In the genomic region with DNA sequence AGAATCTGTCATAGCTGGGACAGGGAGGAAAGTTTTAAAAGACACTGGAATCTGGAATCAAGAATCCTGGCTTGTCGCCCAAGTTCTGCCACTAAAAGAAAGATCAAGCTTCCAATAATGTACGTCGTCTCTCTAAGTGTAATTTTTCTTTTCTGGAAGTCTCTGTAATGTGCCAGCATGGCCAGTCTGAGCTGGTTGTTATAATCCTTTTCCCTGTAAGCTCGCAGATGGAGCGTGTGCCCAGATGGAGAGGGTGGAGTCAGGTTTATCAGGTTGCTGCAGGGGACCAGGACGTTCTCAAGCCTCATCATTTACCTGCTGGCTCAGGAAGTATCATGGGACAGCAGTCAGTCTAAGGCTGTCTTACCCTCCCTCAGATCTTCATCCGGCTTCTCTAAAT, we compare ENCODE assay signal across 13 mouse cellular contexts.
DNase-seq lines count a peak whose midpoint lies in the region; ATAC-seq lines count a peak whose summit lies in the region.
"Had no signal": no experiment of that assay in that cellular context is flagged by ENCODE, and none has a peak within 500 bp of the region (broad histone marks: within the 10 kb centered on the region; RNA-seq: fewer than 3 reads in every experiment).

No protein-coding gene starts in this region.

- no peaks in the 10 kb centered on the region for H3K36me3 ChIP-seq in forebrain, embryonic 13.5 days (ENCODE audit: poor library complexity, severe bottlenecking)
- no peaks in the 10 kb centered on the region for H3K36me3 ChIP-seq in forebrain, embryonic 10.5 days (replicated peaks)
- no peaks in the 10 kb centered on the region for H3K36me3 ChIP-seq in liver, embryonic 11.5 days (ENCODE audit: control insufficient read depth, insufficient read depth, low read length)
- H3K36me3 ChIP-seq in limb, embryonic 10.5 days, result no peaks in the 10 kb centered on the region
- H3K36me3 ChIP-seq: liver, embryonic 15.5 days; neural tube, embryonic 15.5 days had no signal

- peaks cover 5% of the 10 kb centered on the region; the same call in 1 of the 2 replicates for H3K4me1 ChIP-seq in forebrain, embryonic 13.5 days
- H3K4me1 ChIP-seq in forebrain, embryonic 10.5 days, result peaks cover under 1% of the 10 kb centered on the region; the same call in 1 of the 2 replicates
- H3K4me1 ChIP-seq in liver, embryonic 11.5 days (replicated peaks; ENCODE audit: control insufficient read depth, insufficient read depth, low read length), result no peaks in the 10 kb centered on the region; the same call in 1 of the 2 replicates
- no peaks in the 10 kb centered on the region for H3K4me1 ChIP-seq in limb, embryonic 10.5 days
- H3K4me1 ChIP-seq: neural tube, embryonic 15.5 days had no signal

- no peaks in the 10 kb centered on the region for H3K27me3 ChIP-seq in forebrain, embryonic 13.5 days
- H3K27me3 ChIP-seq in forebrain, embryonic 10.5 days (ENCODE audit: poor library complexity, severe bottlenecking), result no peaks in the 10 kb centered on the region
- H3K27me3 ChIP-seq in liver, embryonic 11.5 days (replicated peaks; ENCODE audit: control insufficient read depth, insufficient read depth, low read length), result no peaks in the 10 kb centered on the region
- no peaks in the 10 kb centered on the region for H3K27me3 ChIP-seq in limb, embryonic 10.5 days (ENCODE audit: low read depth, poor library complexity, severe bottlenecking)
- H3K27me3 ChIP-seq: liver, embryonic 15.5 days; neural tube, embryonic 15.5 days had no signal

- WGBS in forebrain, embryonic 13.5 days, result 68% methylated on average over 7 of the region's 7 CpGs
- 87% methylated on average over 7 of the region's 7 CpGs for WGBS in forebrain, embryonic 10.5 days
- 69% methylated on average over 7 of the region's 7 CpGs for WGBS in liver, embryonic 11.5 days
- WGBS in limb, embryonic 10.5 days, result 85% methylated on average over 7 of the region's 7 CpGs

- H3K9me3 ChIP-seq in forebrain, embryonic 13.5 days (replicated peaks), result no peaks in the 10 kb centered on the region
- no peaks in the 10 kb centered on the region for H3K9me3 ChIP-seq in forebrain, embryonic 10.5 days
- no peaks in the 10 kb centered on the region for H3K9me3 ChIP-seq in liver, embryonic 11.5 days (ENCODE audit: control insufficient read depth, low read length)
- no peaks in the 10 kb centered on the region for H3K9me3 ChIP-seq in limb, embryonic 10.5 days (replicated peaks)
- H3K9me3 ChIP-seq: liver, embryonic 15.5 days; neural tube, embryonic 15.5 days had no signal

- H3K9ac ChIP-seq in forebrain, embryonic 13.5 days, result no peak overlapping the region
- H3K9ac ChIP-seq in liver, embryonic 11.5 days (ENCODE audit: low read depth, low read length), result no peak overlapping the region
- H3K9ac ChIP-seq: liver, embryonic 15.5 days; neural tube, embryonic 15.5 days had no signal

- no peak for DNase-seq in forebrain, embryonic 10.5 days (ENCODE audit: extremely low spot score, low spot score)
- DNase-seq in left cerebral cortex, postnatal 4 days, result peak; percentile 45
- no peak for DNase-seq in left cerebral cortex, adult 18-20 months (ENCODE audit: low spot score in 2 of 2)
- peak; percentile 2 for DNase-seq in adipocyte (ENCODE audit: low spot score)
- peak; percentile 75 for DNase-seq in cerebellum, adult 9-10 months
- DNase-seq in liver, embryonic 11.5 days (ENCODE audit: low spot score), result no peak
- DNase-seq in limb, embryonic 10.5 days (ENCODE audit: low spot score), result no peak
- DNase-seq: adrenal gland, adult 2 months; kidney, adult 18-20 months; lung, postnatal 4 days had no signal

- H3K4me2 ChIP-seq in forebrain, embryonic 13.5 days, result no peak overlapping the region
- H3K4me2 ChIP-seq in liver, embryonic 11.5 days, result no peak overlapping the region
- H3K4me2 ChIP-seq: liver, embryonic 15.5 days; neural tube, embryonic 15.5 days had no signal

- intact Hi-C loops in left cerebral cortex, postnatal 4 days (cut with DNase I), result no loop called here

- H3K4me3 ChIP-seq in forebrain, embryonic 13.5 days, result no peak overlapping the region
- H3K4me3 ChIP-seq in forebrain, embryonic 10.5 days, result no peak overlapping the region
- no peak overlapping the region for H3K4me3 ChIP-seq in liver, embryonic 11.5 days (ENCODE audit: low read depth, low read length)
- no peak overlapping the region for H3K4me3 ChIP-seq in limb, embryonic 10.5 days
- H3K4me3 ChIP-seq: liver, embryonic 15.5 days; neural tube, embryonic 15.5 days had no signal

- no peak for ATAC-seq in forebrain, embryonic 13.5 days
- no peak for ATAC-seq in liver, embryonic 11.5 days (replicated peaks; ENCODE audit: low FRiP score)

- 0 out of 2 replicates have a peak overlapping the region, but pooled peaks have one; percentile 19 for H3K27ac ChIP-seq in forebrain, embryonic 13.5 days
- no peak overlapping the region for H3K27ac ChIP-seq in forebrain, embryonic 10.5 days
- H3K27ac ChIP-seq in liver, embryonic 11.5 days (ENCODE audit: low read depth, low read length), result no peak overlapping the region
- no peak overlapping the region for H3K27ac ChIP-seq in limb, embryonic 10.5 days
- H3K27ac ChIP-seq: liver, embryonic 15.5 days; neural tube, embryonic 15.5 days had no signal

Comparison
In these comparisons a context has a peak if more than half of its experiments do, and no peak if none do; other contexts are left out.
1. DNase-seq: peak in left cerebral cortex, postnatal 4 days (single experiment), adipocyte (single experiment) and cerebellum, adult 9-10 months (single experiment); none in forebrain, embryonic 10.5 days (single experiment), left cerebral cortex, adult 18-20 months (0 of 2), liver, embryonic 11.5 days (single experiment) and limb, embryonic 10.5 days (single experiment).